Mouse (Mus musculus): ENCODE data around the gene Lsm2.

- TF ChIP-seq CTCF (IDR thresholded peaks at IDR 0.05; ENCODE audit: extremely low read depth, insufficient read depth, insufficient read length, insufficient replicate concordance), result no peak
- no peak for TF ChIP-seq POLR2A (IDR thresholded peaks at IDR 0.05; ENCODE audit: low read depth, low read length)
Measured at GRCm38 (mm10) chr17:34994751-34995150, 13.1 kb downstream of the Lsm2 start.
